In the genomic region with DNA sequence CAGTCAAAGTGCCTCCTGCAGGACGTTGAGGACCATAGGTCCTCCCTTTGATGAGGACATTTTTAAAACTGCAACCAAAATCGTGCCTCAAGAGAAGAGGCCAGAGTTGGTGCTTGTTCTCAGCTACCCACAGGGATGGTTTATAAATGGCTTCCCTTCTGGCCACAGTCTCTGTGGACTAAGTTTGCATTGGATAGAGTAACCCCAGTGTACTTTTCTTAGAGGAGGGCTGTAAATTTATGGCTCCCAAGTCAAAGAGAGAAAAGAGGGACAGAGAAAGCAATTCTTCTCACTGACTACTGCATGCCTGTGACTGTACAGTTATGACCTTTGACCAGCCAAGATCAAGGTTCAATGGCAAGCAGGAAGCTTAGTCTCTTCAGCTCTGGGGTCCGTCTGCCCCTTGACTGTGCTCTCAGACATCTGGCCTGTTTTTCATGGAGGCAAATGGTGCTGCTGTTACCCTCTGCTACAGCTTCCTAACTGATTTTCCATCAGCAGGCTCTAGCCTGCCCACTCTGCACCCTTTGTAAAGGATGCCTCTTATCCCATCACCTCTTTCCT, we compare ENCODE assay signal across 26 mouse cellular contexts.
DNase-seq lines count a peak whose midpoint lies in the region; ATAC-seq and TF ChIP-seq lines count a peak whose summit lies in the region.
"Had no signal": no experiment of that assay in that cellular context is flagged by ENCODE, and none has a peak within 500 bp of the region (broad histone marks: within the 10 kb centered on the region; RNA-seq: fewer than 3 reads in every experiment).

No protein-coding gene starts in this region.

- no peak overlapping the region for H3K4me3 ChIP-seq in intestine, embryonic 15.5 days (replicated peaks)
- no peak overlapping the region for H3K4me3 ChIP-seq in intestine, postnatal 0 days (ENCODE audit: low read depth, low read length)
- H3K4me3 ChIP-seq in kidney, postnatal 0 days (replicated peaks; ENCODE audit: low read depth, low read length), result no peak overlapping the region
- H3K4me3 ChIP-seq in neural tube, embryonic 12.5 days, result no peak overlapping the region
- H3K4me3 ChIP-seq: embryonic facial prominence, embryonic 13.5 days; erythroblast, embryonic 14.5 days; forebrain, embryonic 13.5 days; hindbrain, embryonic 10.5 days; limb, embryonic 13.5 days; liver, embryonic 12.5 days; midbrain, embryonic 13.5 days; stomach, embryonic 15.5 days had no signal

- no peaks in the 10 kb centered on the region for H3K4me1 ChIP-seq in intestine, embryonic 15.5 days (replicated peaks)
- H3K4me1 ChIP-seq in intestine, postnatal 0 days (replicated peaks; ENCODE audit: control insufficient read depth, insufficient read depth, low read length), result no peaks in the 10 kb centered on the region
- H3K4me1 ChIP-seq in kidney, postnatal 0 days (replicated peaks; ENCODE audit: insufficient read depth, low read length), result no peaks in the 10 kb centered on the region
- H3K4me1 ChIP-seq in neural tube, embryonic 12.5 days, result peaks cover 17% of the 10 kb centered on the region
- H3K4me1 ChIP-seq: embryonic facial prominence, embryonic 13.5 days; limb, embryonic 13.5 days; liver, embryonic 12.5 days; stomach, embryonic 15.5 days had no signal

- no peaks in the 10 kb centered on the region for H3K9me3 ChIP-seq in intestine, embryonic 15.5 days
- no peaks in the 10 kb centered on the region for H3K9me3 ChIP-seq in intestine, postnatal 0 days (ENCODE audit: control insufficient read depth)
- no peaks in the 10 kb centered on the region for H3K9me3 ChIP-seq in kidney, postnatal 0 days (replicated peaks; ENCODE audit: low read length)
- H3K9me3 ChIP-seq in neural tube, embryonic 12.5 days, result no peaks in the 10 kb centered on the region
- H3K9me3 ChIP-seq: embryonic facial prominence, embryonic 13.5 days; forebrain, embryonic 13.5 days; hindbrain, embryonic 10.5 days; limb, embryonic 13.5 days; liver, embryonic 12.5 days; midbrain, embryonic 13.5 days; stomach, embryonic 15.5 days had no signal

- DNase-seq in embryo, embryonic 11 days, result peak; percentile 59
- DNase-seq in kidney, postnatal 0 days (ENCODE audit: low spot score), result peak; percentile 56
- no peak for DNase-seq in gastrocnemius, postnatal 25 days
- DNase-seq in gastrocnemius, adult 8-10 months (ENCODE audit: low spot score in 2 of 2), result no peak
- no peak for DNase-seq in urinary bladder, postnatal 10 days (ENCODE audit: low spot score)
- DNase-seq: adrenal gland, adult 8-10 months; cerebellum, adult 8-10 months; cerebellum, postnatal 36 days; lung, adult 18-20 months; right cerebral cortex, adult 18-20 months; right cerebral cortex, postnatal 4 days; thymus, postnatal 25 days had no signal

- WGBS in intestine, embryonic 15.5 days, result 43% methylated on average over 3 of the region's 3 CpGs
- 47% methylated on average over 3 of the region's 3 CpGs for WGBS in intestine, postnatal 0 days
- WGBS in kidney, postnatal 0 days, result 20% methylated on average over 3 of the region's 3 CpGs
- WGBS in neural tube, embryonic 12.5 days, result 15% methylated on average over 3 of the region's 3 CpGs

- H3K27me3 ChIP-seq in intestine, embryonic 15.5 days (replicated peaks), result no peaks in the 10 kb centered on the region
- H3K27me3 ChIP-seq in intestine, postnatal 0 days (replicated peaks; ENCODE audit: control insufficient read depth, insufficient read depth, low read length), result no peaks in the 10 kb centered on the region
- H3K27me3 ChIP-seq in kidney, postnatal 0 days (ENCODE audit: insufficient read depth, low read length), result no peaks in the 10 kb centered on the region
- H3K27me3 ChIP-seq in neural tube, embryonic 12.5 days (replicated peaks), result no peaks in the 10 kb centered on the region
- H3K27me3 ChIP-seq: embryonic facial prominence, embryonic 13.5 days; forebrain, embryonic 13.5 days; limb, embryonic 13.5 days; liver, embryonic 12.5 days; midbrain, embryonic 13.5 days; stomach, embryonic 15.5 days had no signal

- no peak overlapping the region for H3K27ac ChIP-seq in intestine, embryonic 15.5 days
- H3K27ac ChIP-seq in intestine, postnatal 0 days (ENCODE audit: low read depth, low read length), result no peak overlapping the region
- H3K27ac ChIP-seq in kidney, postnatal 0 days, result no peak overlapping the region
- no peak overlapping the region for H3K27ac ChIP-seq in neural tube, embryonic 12.5 days
- H3K27ac ChIP-seq: embryonic facial prominence, embryonic 13.5 days; forebrain, embryonic 13.5 days; hindbrain, embryonic 10.5 days; limb, embryonic 13.5 days; liver, embryonic 12.5 days; midbrain, embryonic 13.5 days; stomach, embryonic 15.5 days had no signal

- no peak overlapping the region for H3K4me2 ChIP-seq in intestine, embryonic 15.5 days (replicated peaks)
- H3K4me2 ChIP-seq in intestine, postnatal 0 days (replicated peaks; ENCODE audit: low read depth), result no peak overlapping the region
- H3K4me2 ChIP-seq in kidney, postnatal 0 days (ENCODE audit: low read length), result no peak overlapping the region
- H3K4me2 ChIP-seq in neural tube, embryonic 12.5 days (replicated peaks), result no peak overlapping the region
- H3K4me2 ChIP-seq: embryonic facial prominence, embryonic 13.5 days; forebrain, embryonic 13.5 days; heart, embryonic 11.5 days; limb, embryonic 13.5 days; liver, embryonic 12.5 days; midbrain, embryonic 13.5 days; stomach, embryonic 15.5 days had no signal

- ATAC-seq in intestine, embryonic 15.5 days, result peak; percentile 39
- no peak; the same call in 1 of the 2 replicates for ATAC-seq in intestine, postnatal 0 days
- no peak for ATAC-seq in kidney, postnatal 0 days (replicated peaks; ENCODE audit: low FRiP score, low read depth)
- ATAC-seq in neural tube, embryonic 12.5 days (ENCODE audit: low FRiP score, low read depth), result peak; percentile 10; the same call in 1 of the 2 replicates
- ATAC-seq: activated CD4-positive, CD25-positive, alpha-beta regulatory T cell, adult 4 months; forebrain, embryonic 13.5 days; hindbrain, embryonic 16.5 days; liver, embryonic 12.5 days; midbrain, embryonic 13.5 days had no signal

- no peaks in the 10 kb centered on the region for H3K36me3 ChIP-seq in intestine, embryonic 15.5 days
- H3K36me3 ChIP-seq in intestine, postnatal 0 days (ENCODE audit: control insufficient read depth, insufficient read depth), result no peaks in the 10 kb centered on the region
- no peaks in the 10 kb centered on the region for H3K36me3 ChIP-seq in kidney, postnatal 0 days (ENCODE audit: insufficient read depth, low read length)
- peaks cover 24% of the 10 kb centered on the region for H3K36me3 ChIP-seq in neural tube, embryonic 12.5 days
- H3K36me3 ChIP-seq: embryonic facial prominence, embryonic 13.5 days; liver, embryonic 12.5 days; stomach, embryonic 15.5 days had no signal

- no peak overlapping the region for H3K9ac ChIP-seq in intestine, embryonic 15.5 days
- no peak overlapping the region for H3K9ac ChIP-seq in intestine, postnatal 0 days (ENCODE audit: low read depth, low read length)
- no peak overlapping the region for H3K9ac ChIP-seq in kidney, postnatal 0 days (ENCODE audit: low read depth, low read length)
- H3K9ac ChIP-seq in neural tube, embryonic 12.5 days, result no peak overlapping the region
- H3K9ac ChIP-seq: embryonic facial prominence, embryonic 13.5 days; forebrain, embryonic 13.5 days; limb, embryonic 13.5 days; liver, embryonic 12.5 days; midbrain, embryonic 13.5 days; stomach, embryonic 15.5 days had no signal

- no peak for TF ChIP-seq CTCF in intestine, postnatal 0 days (IDR thresholded peaks at IDR 0.05; ENCODE audit: low read depth)
- TF ChIP-seq CTCF in kidney, postnatal 0 days (IDR thresholded peaks at IDR 0.05; ENCODE audit: low read depth), result no peak

Comparison
In these comparisons a context has a peak if more than half of its experiments do, and no peak if none do; other contexts are left out.
1. ATAC-seq: peak in intestine, embryonic 15.5 days (single experiment) and neural tube, embryonic 12.5 days (single experiment); none in intestine, postnatal 0 days (single experiment) and kidney, postnatal 0 days (single experiment).
2. DNase-seq: peak in embryo, embryonic 11 days (single experiment) and kidney, postnatal 0 days (single experiment); none in gastrocnemius, postnatal 25 days (single experiment), gastrocnemius, adult 8-10 months (0 of 2) and urinary bladder, postnatal 10 days (single experiment).